Mouse (Mus musculus) olfactory bulb, adult 2 months (tissue): Measurements from ENCODE around the gene Lamtor2. TPM values are rescaled to one million over a fixed set of nuclear protein-coding genes. Genes with fewer than 3 reads are reported as not detected.

Experiments used
- H3K27ac ChIP-seq: fragments of 200-500 bp; 2 replicates; pipeline ENCODE4 v1.5.1; 2012; ENCODE audit warnings: low read depth, low read length; ENCODE audit not compliant: insufficient read depth
- H3K4me1 ChIP-seq: fragments of 200-500 bp; 2 replicates; pipeline ENCODE4 v1.6.1; 2012; ENCODE audit warnings: low read length; ENCODE audit not compliant: control insufficient read depth, insufficient read depth
- H3K4me3 ChIP-seq: fragments of 200-500 bp; 2 replicates; pipeline ENCODE4 v1.5.1; 2012; ENCODE audit warnings: mild to moderate bottlenecking, low read depth, low read length, moderate library complexity; ENCODE audit not compliant: insufficient read depth
- CTCF ChIP-seq: fragments of 200-500 bp; IDR thresholded peaks from 2 replicates; pipeline ENCODE4 v1.5.1; 2012; ENCODE audit warnings: low read depth, mild to moderate bottlenecking, low read length, moderate library complexity; ENCODE audit not compliant: insufficient read depth
- POLR2A ChIP-seq: fragments of 200-500 bp; IDR thresholded peaks from 2 replicates; pipeline ENCODE4 v1.6.1; 2012; ENCODE audit warnings: mild to moderate bottlenecking, low read depth, low read length, moderate library complexity; ENCODE audit not compliant: insufficient read depth
- WGBS: fragments of 180-500 bp; shearing (Covaris S2); methylation state at CpG from one replicate; pipeline ENCODE4 v1.1.7; 2018; 5-methylcytosine and 5-hydroxymethylcytosine counted together
- polyA plus RNA-seq: library from polyadenylated mRNA; stranded (reverse); fragments of >200 nt; gene quantifications from 2 replicates; pipeline ENCODE4 v1.2.4, GENCODE M21; 2012; ENCODE audit warnings: low replicate concordance; ENCODE audit not compliant: missing spikeins, insufficient read depth, insufficient read length

The Lamtor2 gene
- polyA plus RNA-seq, 1 experiment: not detected

- H3K4me1 ChIP-seq: peaks cover 13% of the 10 kb centered on the region
- WGBS: 89% methylated on average over 5 of the region's 5 CpGs
- TF ChIP-seq CTCF (no peak), POLR2A (no peak)
- H3K27ac ChIP-seq: no peak overlapping the region
- no peak overlapping the region for H3K4me3 ChIP-seq
These were observed 27.9 kb downstream of the Lamtor2 start for GRCm38 (mm10) chr3:88525021-88525420.

- TF ChIP-seq CTCF: no peak
- Histone ChIP-seq H3K27ac (no peak overlapping the region), H3K4me1 (peaks cover 8% of the 10 kb centered on the region), H3K4me3 (no peak overlapping the region)
- WGBS: 92% methylated on average over 8 of the region's 8 CpGs
These were observed 29.8 kb downstream of the Lamtor2 start for GRCm38 (mm10) chr3:88523027-88523426.

GRCm38 (mm10) chr3:88521803-88522331 is 31.0 kb downstream of the Lamtor2 start:
- TF ChIP-seq CTCF (peak; percentile 86), POLR2A (no peak)
- Histone ChIP-seq H3K4me1 (peaks cover 4% of the 10 kb centered on the region; the same call in 1 of the 2 replicates), H3K4me3 (no peak overlapping the region), H3K27ac (no peak overlapping the region)
- 30% methylated on average over 9 of the region's 9 CpGs for WGBS

- no peak overlapping the region for H3K27ac ChIP-seq
- WGBS: 91% methylated on average over 6 of the region's 6 CpGs
- TF ChIP-seq POLR2A (no peak), CTCF (no peak)
- 0 out of 2 replicates have a peak, but pooled peaks cover 4% of the 10 kb centered on the region for H3K4me1 ChIP-seq
- H3K4me3 ChIP-seq: no peak overlapping the region
These were observed 31.7 kb downstream of the Lamtor2 start for GRCm38 (mm10) chr3:88521156-88521555.

GRCm38 (mm10) chr3:88520078-88520477 is 32.8 kb downstream of the Lamtor2 start:
- 0 out of 2 replicates have a peak, but pooled peaks cover 2% of the 10 kb centered on the region for H3K4me1 ChIP-seq
- H3K4me3 ChIP-seq: no peak overlapping the region
- no peak overlapping the region for H3K27ac ChIP-seq
- 91% methylated on average over 2 of the region's 2 CpGs for WGBS
- no peak for TF ChIP-seq POLR2A
- TF ChIP-seq CTCF: no peak

- Histone ChIP-seq H3K4me1 (peaks cover 11% of the 10 kb centered on the region), H3K4me3 (no peak overlapping the region), H3K27ac (no peak overlapping the region)
- no peak for TF ChIP-seq POLR2A
- TF ChIP-seq CTCF: no peak
- WGBS: 80% methylated on average over 4 of the region's 4 CpGs
These were observed 34.5 kb downstream of the Lamtor2 start for GRCm38 (mm10) chr3:88518411-88518810.

- no peak overlapping the region for H3K27ac ChIP-seq
- TF ChIP-seq POLR2A: no peak
- TF ChIP-seq CTCF: no peak
- 60% methylated on average over 2 of the region's 2 CpGs for WGBS
- no peak overlapping the region for H3K4me3 ChIP-seq
- peaks cover 31% of the 10 kb centered on the region for H3K4me1 ChIP-seq
These were observed 36.5 kb downstream of the Lamtor2 start for GRCm38 (mm10) chr3:88516407-88516806.

GRCm38 (mm10) chr3:88515095-88515386 is 37.8 kb downstream of the Lamtor2 start:
- no peak overlapping the region for H3K4me3 ChIP-seq
- peaks cover 36% of the 10 kb centered on the region for H3K4me1 ChIP-seq
- 100% methylated on average over 2 of the region's 2 CpGs for WGBS
- H3K27ac ChIP-seq: no peak overlapping the region
- no peak for TF ChIP-seq POLR2A
- no peak for TF ChIP-seq CTCF

- 80% methylated on average over 10 of the region's 10 CpGs for WGBS
- TF ChIP-seq POLR2A (no peak), CTCF (no peak)
- Histone ChIP-seq H3K27ac (no peak overlapping the region), H3K4me3 (no peak overlapping the region), H3K4me1 (peaks cover 42% of the 10 kb centered on the region)
These were observed 38.4 kb downstream of the Lamtor2 start for GRCm38 (mm10) chr3:88514231-88515094.

GRCm38 (mm10) chr3:88513546-88514115 is 39.2 kb downstream of the Lamtor2 start:
- Histone ChIP-seq H3K4me3 (no peak overlapping the region), H3K27ac (no peak overlapping the region), H3K4me1 (peaks cover 46% of the 10 kb centered on the region)
- 76% methylated on average over 7 of the region's 7 CpGs for WGBS
- no peak for TF ChIP-seq CTCF
- no peak for TF ChIP-seq POLR2A
